Mouse (Mus musculus) bone marrow macrophage, adult 2 months (primary cell): ENCODE results near the gene Cib1.

Experiments
- CTCF ChIP-seq: IDR thresholded peaks from 2 replicates; pipeline ENCODE4 v1.5.1; 2012; ENCODE audit warnings: low read depth, mild to moderate bottlenecking, low read length, moderate library complexity
- POLR2A ChIP-seq: IDR thresholded peaks from 2 replicates; pipeline ENCODE4 v1.6.1; 2012; ENCODE audit warnings: mild to moderate bottlenecking, low read depth, low read length, borderline replicate concordance

GRCm38 (mm10) chr7:80280032-80280431 lies 47.4 kb upstream of the Cib1 start:
- no peak for TF ChIP-seq POLR2A
- no peak for TF ChIP-seq CTCF
